Mouse (Mus musculus) cerebellum, adult 8-10 months (tissue): Measurements from ENCODE around the gene Serpinb12.
"Not testable (repeated sequence)": the region's sequence is repeated elsewhere in the genome, so short reads cannot be mapped to it uniquely, and the experiment has no call there.

Source experiments
- DNase-seq: peaks from one replicate; pipeline ENCODE4 v3.0.0; 2022

The Serpinb12 gene

DNA sequence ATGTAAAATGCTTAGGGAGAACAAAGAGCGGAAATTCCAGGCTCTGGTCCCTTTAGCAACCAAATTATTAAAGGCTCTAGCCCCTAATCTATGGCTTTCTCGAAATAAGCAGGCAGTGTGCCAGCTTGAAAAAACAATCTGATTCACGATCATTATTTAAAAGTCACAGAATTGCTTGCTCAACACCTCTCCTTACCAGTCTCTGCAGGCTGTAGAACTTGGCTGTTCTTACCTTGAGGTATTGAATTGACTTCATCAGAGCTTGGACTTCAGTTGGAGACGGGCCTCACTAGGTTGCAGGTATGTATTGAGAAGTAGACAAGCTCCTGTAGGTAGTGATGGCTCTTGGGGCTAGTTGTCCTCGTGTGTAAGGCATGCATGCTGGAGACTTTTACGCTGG is at the start of gene Serpinb12:
Gene Serpinb12, plus strand, starts transcription at position 185 of the 400 bp plus-strand sequence.
- DNase-seq = no peak

DNA sequence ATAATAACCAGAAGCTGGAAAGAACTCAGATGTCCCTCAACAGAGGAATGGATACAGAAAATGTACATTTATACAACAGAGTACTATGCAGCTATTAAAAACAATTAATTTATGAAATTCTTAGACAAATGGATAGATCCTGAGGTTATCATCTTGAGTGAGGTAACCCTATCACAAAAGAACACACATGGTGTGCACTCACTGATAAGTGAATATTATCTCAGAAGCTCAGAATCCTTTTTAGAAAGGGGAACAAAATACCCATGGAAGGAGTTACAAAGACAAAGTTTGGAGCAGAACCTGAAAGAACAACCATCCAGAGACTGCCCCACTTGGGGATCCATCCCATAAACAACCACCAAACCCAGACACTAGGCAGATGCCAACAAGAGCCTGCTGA is 39.1 kb upstream of the Serpinb12 start:
- DNase-seq = not testable (repeated sequence)

DNA sequence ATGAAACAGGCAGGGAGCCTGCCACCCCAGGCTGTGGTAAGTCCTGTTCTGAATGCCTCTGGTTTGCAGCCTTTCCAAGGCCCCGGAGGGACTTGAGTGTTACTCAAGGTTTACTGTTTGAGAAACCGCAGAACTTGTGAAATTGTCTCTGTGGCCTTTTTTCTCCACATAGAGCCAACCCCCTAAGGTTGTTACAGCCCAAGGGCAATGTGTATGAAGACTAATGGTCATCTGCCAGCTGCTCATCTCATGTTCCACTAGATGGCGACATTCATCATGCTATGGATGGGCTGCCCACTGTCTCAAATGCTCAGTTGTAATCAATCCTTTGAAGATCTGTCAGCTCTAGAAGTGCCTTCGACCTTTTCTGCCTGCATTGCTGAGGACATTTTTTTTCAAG is 32.8 kb upstream of the Serpinb12 start:
- no peak for DNase-seq

DNA sequence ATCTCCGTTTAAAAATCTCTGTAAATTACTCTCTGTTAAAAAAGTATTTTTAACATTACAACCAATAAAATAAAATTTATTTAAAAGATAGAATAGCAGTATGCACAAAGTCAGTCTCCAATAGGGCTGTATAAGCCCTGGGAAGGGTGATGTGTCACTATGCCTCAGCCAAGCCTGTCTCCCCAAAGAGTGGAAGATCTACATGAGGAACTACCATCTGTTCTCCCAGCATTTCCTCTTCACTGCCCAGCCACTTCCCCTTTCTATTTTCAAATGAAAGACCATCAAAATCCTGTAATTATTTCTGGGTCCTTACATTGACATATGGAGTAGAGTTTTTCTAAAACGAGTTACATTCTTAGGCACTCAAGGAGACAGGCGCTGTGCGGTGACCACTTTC is 2.3 kb upstream of the Serpinb12 start:
- DNase-seq = no peak

DNA sequence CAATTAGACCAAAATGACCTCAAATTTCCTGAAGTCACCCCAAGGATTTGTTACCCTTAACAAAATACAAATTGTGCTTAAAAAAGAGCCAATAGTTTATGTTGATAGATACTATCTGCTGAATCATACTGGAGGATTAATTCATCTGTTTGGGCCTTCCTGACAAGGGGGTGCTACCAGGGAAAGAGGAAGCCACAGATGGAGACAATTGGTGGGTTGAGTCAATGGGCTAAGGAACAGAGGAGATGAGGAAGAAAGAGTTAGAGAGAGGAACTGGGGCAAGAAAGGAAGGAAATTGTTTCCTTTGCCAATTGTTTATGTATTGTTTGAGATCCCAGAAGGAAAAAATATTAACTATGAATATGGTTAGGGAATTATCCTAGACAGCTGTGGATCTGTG is 591 bp upstream of the Serpinb12 start:
- no peak for DNase-seq

DNA sequence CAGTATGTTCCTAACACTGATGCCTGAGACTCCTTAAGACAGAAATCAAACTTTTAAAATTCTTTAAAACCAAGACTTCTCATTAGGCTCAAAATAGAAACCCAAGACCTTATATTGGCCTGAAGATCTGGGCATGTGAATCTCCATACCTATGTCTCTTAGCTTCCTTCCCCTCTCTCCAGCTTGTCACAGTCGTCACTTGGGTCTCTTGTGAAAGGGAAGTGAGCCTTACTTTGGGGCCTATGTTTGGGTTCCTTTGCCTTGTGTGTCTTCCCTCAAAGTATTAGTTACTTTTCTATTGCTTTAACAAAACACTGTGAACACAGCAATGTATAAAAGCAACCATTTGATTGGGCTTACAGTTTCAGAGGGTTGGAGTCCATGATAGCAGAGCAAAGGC is 13.0 kb downstream of the Serpinb12 start:
- DNase-seq = no peak

DNA sequence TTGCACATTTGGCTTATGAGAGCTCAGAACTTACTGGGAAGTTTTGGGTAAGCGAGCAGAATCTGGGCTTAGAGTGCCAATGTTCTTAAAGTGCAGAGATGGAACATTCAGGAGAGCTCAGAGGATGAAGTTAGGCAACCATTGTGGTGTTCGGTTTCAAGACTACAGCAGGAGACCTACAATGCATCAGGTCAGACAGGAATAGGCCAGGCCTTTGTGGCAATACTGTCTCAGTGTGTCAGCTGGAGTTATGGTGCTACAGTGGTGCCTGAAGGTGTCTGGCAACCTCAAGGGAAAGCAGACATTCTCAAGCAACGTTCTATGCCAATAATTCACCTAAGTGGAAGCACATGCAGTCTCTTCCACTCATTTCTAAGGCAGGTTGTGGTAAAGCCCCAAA is 25.7 kb downstream of the Serpinb12 start:
- DNase-seq = no peak

DNA sequence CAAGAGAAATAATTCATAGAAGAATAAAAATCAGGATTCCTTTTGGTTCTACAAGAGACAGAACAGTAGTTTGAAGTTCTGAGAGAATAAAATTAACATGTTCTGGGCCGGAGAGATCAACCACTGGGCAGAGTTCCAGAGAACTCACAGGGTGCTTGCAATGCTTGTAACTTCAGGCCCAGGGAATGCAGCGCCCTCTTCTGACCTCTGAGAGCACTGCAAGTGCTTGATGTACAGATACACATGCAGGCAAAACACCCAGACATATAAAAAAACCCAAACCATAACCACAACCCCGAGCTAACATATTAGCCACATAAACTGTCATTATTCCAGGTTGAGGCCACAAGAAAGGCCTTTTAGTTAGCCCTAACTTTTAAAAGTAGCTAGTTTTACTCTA is 26.8 kb downstream of the Serpinb12 start:
- no peak for DNase-seq

DNA sequence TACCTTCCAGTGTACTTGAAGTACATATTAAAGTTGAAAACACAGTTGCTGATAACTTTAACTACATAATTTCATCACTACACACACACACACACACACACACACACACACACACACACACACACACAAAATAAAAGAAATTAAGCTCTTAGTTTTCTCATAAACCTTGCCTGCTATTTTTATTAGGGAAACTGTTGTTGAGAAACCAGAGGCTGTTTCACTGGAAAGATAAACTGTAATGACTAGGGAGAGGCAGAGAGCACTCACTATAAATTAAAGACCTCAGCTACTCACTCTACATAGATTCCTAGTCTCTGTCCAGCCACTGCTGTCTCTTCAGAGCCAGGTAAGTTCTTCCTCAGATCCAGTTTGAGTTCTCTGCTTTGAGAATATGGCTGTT is 46.4 kb downstream of the Serpinb12 start, which contains the start of gene Serpinb13:
Gene Serpinb13, plus strand, starts transcription at position 301 of the 400 bp plus-strand sequence.
- no peak for DNase-seq

DNA sequence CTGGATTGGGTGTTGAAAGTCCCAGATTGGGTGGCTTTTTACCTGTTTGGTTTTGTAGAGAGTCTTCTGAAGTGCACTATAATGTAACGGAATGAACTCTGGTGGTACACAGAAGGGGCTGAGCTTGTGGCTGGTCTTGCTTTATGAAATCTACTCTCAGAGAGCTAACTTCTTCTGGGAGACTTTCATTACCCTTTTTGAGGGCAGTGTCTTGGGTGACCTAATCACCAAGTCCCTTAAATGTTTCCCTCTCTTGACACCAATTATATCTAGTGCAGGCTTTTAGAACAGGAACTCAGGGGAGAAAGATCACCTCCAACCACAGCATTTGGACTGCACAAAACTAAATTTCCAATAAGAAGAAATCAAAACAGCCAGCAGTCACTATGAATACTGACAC is 48.8 kb downstream of the Serpinb12 start:
- DNase-seq = no peak

DNA sequence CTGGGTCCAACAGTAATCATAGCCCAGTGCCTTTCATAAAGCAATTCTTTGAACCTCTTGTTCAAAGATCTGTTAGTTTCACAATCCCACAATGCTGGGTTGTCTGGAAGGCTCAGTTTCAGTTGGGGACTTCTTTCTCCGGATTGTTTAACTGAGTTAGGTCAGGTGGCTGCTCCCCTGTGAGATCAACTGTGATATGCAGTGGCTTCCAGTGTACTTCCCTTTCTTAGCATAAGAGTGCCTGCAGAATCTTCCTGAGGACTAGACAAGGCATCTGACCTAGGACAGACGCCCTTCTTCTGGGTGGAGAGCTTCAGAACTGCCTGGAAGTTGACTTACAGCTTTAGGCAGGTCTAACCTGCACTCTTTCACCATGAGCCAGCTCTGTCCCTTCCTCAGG is 49.6 kb downstream of the Serpinb12 start:
- no peak for DNase-seq

DNA sequence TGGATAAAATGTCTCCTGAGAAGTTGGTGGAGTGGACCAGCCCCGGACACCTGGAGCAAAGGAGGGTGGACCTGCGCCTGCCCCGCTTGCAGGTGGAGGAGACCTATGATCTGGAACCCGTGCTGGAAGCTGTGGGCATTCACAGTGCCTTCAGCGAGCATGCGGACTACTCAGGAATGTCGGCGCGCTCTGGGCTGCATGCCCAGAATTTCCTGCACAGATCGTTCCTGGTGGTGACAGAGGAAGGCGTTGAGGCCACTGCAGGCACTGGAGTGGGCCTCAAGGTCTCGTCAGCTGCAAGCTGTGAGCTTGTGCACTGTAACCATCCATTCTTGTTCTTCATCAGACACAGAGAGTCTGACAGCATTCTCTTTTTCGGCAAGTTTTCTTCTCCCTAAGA is 66.2 kb downstream of the Serpinb12 start:
- no peak for DNase-seq

DNA sequence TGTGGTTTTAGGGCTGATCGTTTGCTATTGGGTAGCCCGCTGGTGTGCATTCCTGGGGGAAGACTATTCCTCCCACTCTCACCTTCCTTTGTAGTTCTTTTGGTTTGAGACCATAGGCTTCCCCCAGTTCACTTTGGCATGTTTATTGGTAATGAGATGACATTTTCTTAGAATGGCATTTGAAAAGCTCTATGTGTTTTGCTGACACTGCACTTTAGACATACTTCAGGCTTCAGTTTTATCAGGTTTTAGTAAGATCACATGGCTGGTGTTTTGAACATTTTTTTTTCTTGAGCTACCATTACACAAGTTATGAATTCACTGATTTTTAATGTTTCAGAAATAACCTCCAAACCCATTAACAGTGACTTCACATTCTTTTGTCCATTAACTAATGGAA is 67.5 kb downstream of the Serpinb12 start:
- no peak for DNase-seq

DNA sequence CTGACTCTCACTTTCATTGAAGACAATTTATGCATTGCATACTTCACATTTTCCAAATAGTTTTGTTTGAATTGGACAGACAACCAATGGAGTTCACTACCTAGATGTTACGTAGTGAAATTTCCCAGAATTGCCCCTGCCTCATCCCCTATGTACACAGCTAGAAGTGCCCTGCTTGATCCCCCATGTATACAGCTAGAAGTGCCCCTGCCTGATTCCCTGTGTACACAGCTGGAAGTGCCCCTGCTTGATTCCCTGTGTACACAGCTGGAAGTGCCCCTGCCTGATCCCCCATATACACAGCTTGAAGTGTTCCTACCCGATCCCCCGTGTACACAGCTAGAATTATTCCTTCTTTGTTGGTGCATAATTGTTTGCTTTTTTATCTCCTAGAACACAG is 72.1 kb downstream of the Serpinb12 start:
- DNase-seq = no peak
